Mouse (Mus musculus) lung, embryonic 16.5 days (tissue): ENCODE measurements around the gene Pex16. TPM values are rescaled to one million over a fixed set of nuclear protein-coding genes. Genes with fewer than 3 reads are reported as not detected.
A peak's percentile ranks its signal among the peaks of the same experiment; 100 is the strongest.

Source experiments
- ATAC-seq: fragments of 200-750 bp; cut with Nextera tagmentation; 2 replicates; pipeline ENCODE4 v1.8.0; 2017; ENCODE audit warnings: low read depth, mild to moderate bottlenecking, moderate library complexity
- H3K27ac ChIP-seq: fragments of 300-500 bp; sonication (generic); 2 replicates; pipeline ENCODE4 v1.5.1; 2014; ENCODE audit warnings: mild to moderate bottlenecking, control low read depth, low read length
- H3K27me3 ChIP-seq: fragments of 300-500 bp; sonication (generic); 2 replicates; pipeline ENCODE4 v1.6.1; 2014; ENCODE audit warnings: low read depth, low read length, mixed read lengths; ENCODE audit not compliant: control insufficient read depth, insufficient read depth
- H3K36me3 ChIP-seq: fragments of 300-500 bp; sonication (generic); 2 replicates; pipeline ENCODE4 v1.6.1; 2014; ENCODE audit warnings: low read length; ENCODE audit not compliant: control insufficient read depth, insufficient read depth
- H3K4me1 ChIP-seq: fragments of 300-500 bp; sonication (generic); replicated peaks from 2 replicates; pipeline ENCODE4 v1.6.1; 2014; ENCODE audit warnings: low read length, mixed read lengths; ENCODE audit not compliant: control insufficient read depth, insufficient read depth
- H3K4me2 ChIP-seq: fragments of 300-500 bp; sonication (generic); 2 replicates; pipeline ENCODE4 v1.6.1; 2014; ENCODE audit warnings: low read depth, low read length, control low read depth
- H3K4me3 ChIP-seq: fragments of 300-500 bp; sonication (generic); 2 replicates; pipeline ENCODE4 v1.5.1; 2014; ENCODE audit warnings: mild to moderate bottlenecking, low read length, control low read depth
- H3K9ac ChIP-seq: fragments of 300-500 bp; sonication (generic); 2 replicates; pipeline ENCODE4 v1.6.1; 2014; ENCODE audit warnings: low read length, control low read depth
- H3K9me3 ChIP-seq: fragments of 300-500 bp; sonication (generic); 2 replicates; pipeline ENCODE4 v1.6.1; 2016; ENCODE audit warnings: low read length; ENCODE audit not compliant: control insufficient read depth
- WGBS: fragments of 180-500 bp; shearing (Covaris S2); extraction: QIAGEN DNeasy Blood & Tissue Kit; methylation state at CpG from one replicate; pipeline ENCODE4 v1.1.7; 2014; 5-methylcytosine and 5-hydroxymethylcytosine counted together
- polyA plus RNA-seq: library from polyadenylated mRNA; unstranded; fragments of >200 nt; fragmentation: Nextera tagmentation; extraction: Ambion mirVana; gene quantifications from 2 replicates; pipeline ENCODE4 v1.2.1, GENCODE M21; 2015

Pex16 gene
- 22.0 and 24.5 TPM in 2 replicates for polyA plus RNA-seq

DNA sequence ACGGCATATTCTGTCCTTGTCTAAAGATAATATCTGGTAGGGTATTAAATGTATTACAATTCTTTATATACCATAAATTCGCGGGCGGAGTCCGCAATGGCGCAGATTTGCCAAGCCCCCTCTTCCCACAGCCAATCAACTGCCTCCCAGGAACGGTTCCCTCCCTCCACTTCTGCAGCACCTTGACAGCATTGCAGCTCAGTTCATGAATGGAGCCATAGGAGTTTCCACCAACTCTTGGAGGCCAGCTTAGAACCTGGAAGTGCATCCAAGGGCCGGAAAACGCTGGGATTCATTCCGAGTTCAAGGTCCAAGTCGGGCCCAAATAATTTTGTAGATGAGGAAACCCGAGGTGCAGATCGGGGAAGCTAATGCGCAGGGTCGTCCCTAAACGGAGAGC, at the start of gene Pex16, which contains the start of gene Large2:
Gene Pex16 (plus strand): TSS at position 163 of the 400 bp plus-strand sequence.
Gene Large2 (minus strand): TSS at position 356 of the 400 bp plus-strand sequence.
- Histone ChIP-seq H3K36me3 (peaks cover 12% of the 10 kb centered on the region), H3K4me2 (peak within 1 kb of the TSS; percentile 98), H3K27ac (peak within 1 kb of the TSS; percentile 97), H3K9ac (peak within 1 kb of the TSS; percentile 84), H3K27me3 (peaks cover 19% of the 10 kb centered on the region), H3K9me3 (no peaks in the 10 kb centered on the region), H3K4me3 (peak within 1 kb of the TSS; percentile 92), H3K4me1 (peaks cover 24% of the 10 kb centered on the region)
- peak; percentile 18; the same call in 1 of the 2 replicates for ATAC-seq
- 3% methylated on average over 16 of the region's 16 CpGs for WGBS

DNA sequence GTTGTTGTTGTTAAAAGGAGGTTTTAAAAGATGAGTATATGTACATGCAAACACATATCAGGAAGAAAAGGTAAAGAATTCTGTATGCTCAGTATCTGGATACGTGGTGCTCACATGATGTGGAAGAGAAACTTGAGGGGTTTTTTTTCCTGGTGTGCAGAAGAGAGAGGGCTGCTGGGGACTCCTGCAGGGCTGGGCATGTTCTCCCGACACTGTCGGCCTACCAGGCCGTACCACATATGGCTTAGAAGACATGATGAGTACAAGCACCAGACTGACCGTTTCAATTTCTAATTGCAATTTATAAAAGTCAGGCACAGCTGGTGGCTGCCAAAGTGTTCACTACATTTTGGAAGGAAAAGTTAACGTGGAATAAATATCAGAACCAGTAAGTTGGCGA, 48.8 kb upstream of the Pex16 start:
- 87% methylated on average over 7 of the region's 7 CpGs for WGBS
- no peak overlapping the region for H3K9ac ChIP-seq
- peaks cover 9% of the 10 kb centered on the region; the same call in 1 of the 2 replicates for H3K36me3 ChIP-seq
- no peak overlapping the region for H3K27ac ChIP-seq
- no peaks in the 10 kb centered on the region for H3K9me3 ChIP-seq
- H3K4me3 ChIP-seq, result no peak overlapping the region
- ATAC-seq, result no peak
- H3K4me2 ChIP-seq, result no peak overlapping the region
- no peaks in the 10 kb centered on the region for H3K4me1 ChIP-seq
- H3K27me3 ChIP-seq, result no peaks in the 10 kb centered on the region

DNA sequence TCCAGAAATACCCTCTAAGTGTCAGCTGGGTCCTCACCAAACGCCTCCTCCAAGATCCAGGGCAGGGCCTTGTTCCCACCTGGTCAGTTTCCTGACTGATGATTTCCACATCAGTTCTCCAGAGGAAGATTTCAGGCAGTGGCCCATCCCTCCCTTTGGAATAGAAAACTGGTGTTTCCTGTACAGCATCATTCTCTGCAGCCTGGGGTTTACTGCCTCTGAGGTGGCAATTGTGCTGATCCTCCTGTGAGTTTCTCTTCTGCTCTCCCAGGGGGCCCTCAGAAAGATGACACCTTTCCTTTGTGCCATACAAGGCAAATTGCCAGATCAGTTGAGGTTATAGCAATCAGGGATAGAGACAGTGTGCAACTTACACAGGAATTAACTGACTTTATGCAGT, 48.3 kb upstream of the Pex16 start:
- H3K27me3 ChIP-seq, result no peaks in the 10 kb centered on the region
- H3K4me2 ChIP-seq, result no peak overlapping the region
- no peak for ATAC-seq
- H3K9ac ChIP-seq, result no peak overlapping the region
- no peak overlapping the region for H3K27ac ChIP-seq
- H3K4me3 ChIP-seq, result no peak overlapping the region
- 87% methylated on average over 1 of the region's 1 CpGs for whole genome bisulfite sequencing
- no peaks in the 10 kb centered on the region for H3K9me3 ChIP-seq
- no peaks in the 10 kb centered on the region for H3K4me1 ChIP-seq
- peaks cover 7% of the 10 kb centered on the region for H3K36me3 ChIP-seq

DNA sequence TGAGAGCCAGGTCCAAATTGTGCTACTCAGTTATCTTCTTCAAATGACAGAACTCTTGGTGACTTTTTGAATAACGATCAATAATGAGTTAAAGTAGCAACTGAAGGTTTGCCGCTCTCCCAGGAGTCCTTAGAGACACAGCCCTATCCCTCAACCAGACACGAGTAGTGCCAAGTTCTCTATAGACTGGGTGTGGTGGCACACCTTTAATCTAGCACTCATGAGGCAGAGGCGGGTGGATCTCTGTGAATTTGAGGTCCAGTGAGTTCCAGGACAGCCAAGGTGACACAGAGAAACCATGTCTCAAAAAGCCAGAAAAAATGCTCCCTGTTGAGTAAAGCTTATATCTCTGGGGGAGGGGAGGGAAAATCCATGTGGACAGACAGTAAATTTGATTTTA, 46.9 kb upstream of the Pex16 start:
- Histone ChIP-seq H3K4me3 (no peak overlapping the region), H3K36me3 (peaks cover 16% of the 10 kb centered on the region), H3K27me3 (no peaks in the 10 kb centered on the region), H3K4me1 (no peaks in the 10 kb centered on the region), H3K4me2 (no peak overlapping the region), H3K9ac (no peak overlapping the region), H3K9me3 (no peaks in the 10 kb centered on the region), H3K27ac (no peak overlapping the region)
- no peak for ATAC-seq
- WGBS, result 93% methylated on average over 4 of the region's 4 CpGs

DNA sequence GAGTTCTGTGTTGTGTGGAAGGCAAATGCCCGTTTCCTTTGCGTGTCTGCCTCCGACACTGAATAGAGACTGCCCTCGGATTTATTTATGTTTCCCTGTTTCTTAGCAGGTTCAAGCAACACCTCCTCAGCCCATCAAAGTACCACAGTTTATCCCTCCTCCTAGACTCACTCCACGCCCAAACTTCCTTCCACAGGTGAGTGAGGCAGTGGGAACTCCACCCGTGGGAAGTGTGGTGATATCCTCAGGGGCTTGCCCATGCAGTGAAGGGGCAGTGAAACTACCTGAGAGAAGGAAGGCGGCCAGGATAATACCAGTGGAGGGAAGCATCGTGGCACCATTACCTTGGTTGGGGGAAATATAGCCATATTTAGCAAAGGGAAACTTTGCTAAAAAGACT, 46.3 kb upstream of the Pex16 start:
- peaks cover 16% of the 10 kb centered on the region for H3K36me3 ChIP-seq

DNA sequence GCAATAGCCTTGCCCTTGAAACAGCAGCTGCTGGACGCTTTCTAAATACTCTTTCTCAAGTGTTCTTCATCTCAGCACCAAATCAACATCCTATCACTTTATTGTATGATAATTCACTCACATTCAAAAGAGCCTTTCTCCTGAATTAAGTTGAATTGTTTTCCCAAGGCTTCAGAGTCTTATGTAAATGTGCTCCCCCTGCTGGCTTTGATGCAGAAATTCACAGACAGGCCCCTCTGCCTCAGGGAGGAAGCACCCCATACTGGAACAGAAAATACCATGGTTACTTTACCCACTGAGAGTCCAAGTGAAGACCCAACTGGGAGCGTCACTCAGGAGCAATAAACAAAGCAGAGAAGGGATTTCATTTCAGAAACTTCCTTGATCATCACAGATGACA, 43.6 kb upstream of the Pex16 start:
- Histone ChIP-seq H3K4me2 (no peak overlapping the region), H3K4me1 (no peaks in the 10 kb centered on the region), H3K9ac (no peak overlapping the region), H3K9me3 (no peaks in the 10 kb centered on the region), H3K36me3 (peaks cover 18% of the 10 kb centered on the region), H3K27ac (no peak overlapping the region), H3K4me3 (no peak overlapping the region), H3K27me3 (no peaks in the 10 kb centered on the region)
- no peak for ATAC-seq
- 45% methylated on average over 2 of the region's 2 CpGs for WGBS

More for the DNA sequence above, 46.3 kb upstream of the Pex16 start:
- Histone ChIP-seq H3K27ac (no peak overlapping the region), H3K4me2 (no peak overlapping the region), H3K4me3 (no peak overlapping the region), H3K4me1 (no peaks in the 10 kb centered on the region), H3K27me3 (no peaks in the 10 kb centered on the region), H3K9me3 (no peaks in the 10 kb centered on the region), H3K9ac (no peak overlapping the region)
- 86% methylated on average over 8 of the region's 8 CpGs for WGBS
- no peak for ATAC-seq

DNA sequence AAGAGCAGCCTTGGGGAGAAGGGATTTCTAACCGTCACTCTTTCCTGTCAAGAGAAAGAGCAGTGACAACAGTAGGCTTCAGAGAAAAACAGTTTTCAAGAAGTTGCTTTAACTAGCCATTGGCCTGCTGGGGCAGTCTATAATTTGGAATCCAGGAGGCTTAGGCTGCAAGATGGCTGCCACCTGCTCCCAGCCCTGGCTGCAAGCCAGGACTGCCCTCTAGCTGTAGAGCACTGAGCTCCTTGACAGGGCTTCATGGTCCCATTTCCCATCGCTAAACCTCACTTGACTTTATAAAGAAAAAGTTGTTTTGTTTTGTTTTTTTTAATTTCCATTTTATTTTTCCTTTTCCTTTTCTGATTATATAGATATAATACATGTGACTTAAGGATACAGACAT, 43.1 kb upstream of the Pex16 start:
- no peaks in the 10 kb centered on the region for H3K9me3 ChIP-seq
- H3K4me1 ChIP-seq, result no peaks in the 10 kb centered on the region
- no peak overlapping the region for H3K4me3 ChIP-seq
- no peak overlapping the region for H3K9ac ChIP-seq
- H3K4me2 ChIP-seq, result no peak overlapping the region
- WGBS, result 82% methylated on average over 2 of the region's 2 CpGs
- no peak overlapping the region for H3K27ac ChIP-seq
- peaks cover 18% of the 10 kb centered on the region for H3K36me3 ChIP-seq
- ATAC-seq, result no peak
- H3K27me3 ChIP-seq, result no peaks in the 10 kb centered on the region

DNA sequence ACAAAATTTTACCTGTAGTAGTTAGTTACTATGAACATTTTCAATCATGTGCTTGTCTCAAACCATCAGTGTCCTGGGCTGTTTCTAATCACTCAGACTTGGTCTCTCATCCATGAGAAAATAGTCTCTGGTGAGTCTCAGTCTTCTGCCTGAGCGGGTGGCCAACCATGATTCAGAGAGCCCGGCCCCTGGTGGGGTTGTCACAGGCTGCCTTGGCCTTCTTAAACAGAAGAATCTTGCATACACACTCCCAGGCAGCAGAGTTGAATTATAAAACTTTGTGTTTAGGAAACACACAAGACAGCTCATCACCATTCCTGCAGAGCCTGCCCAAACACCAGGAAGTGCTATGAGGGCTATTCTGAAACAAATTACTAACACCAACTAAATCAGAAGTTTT, 42.6 kb upstream of the Pex16 start:
- no peaks in the 10 kb centered on the region for H3K4me1 ChIP-seq
- no peaks in the 10 kb centered on the region for H3K27me3 ChIP-seq
- 84% methylated on average over 2 of the region's 2 CpGs for WGBS
- no peak overlapping the region for H3K9ac ChIP-seq
- no peak overlapping the region for H3K4me2 ChIP-seq
- ATAC-seq, result no peak
- no peak overlapping the region for H3K27ac ChIP-seq
- H3K4me3 ChIP-seq, result no peak overlapping the region
- no peaks in the 10 kb centered on the region for H3K9me3 ChIP-seq
- peaks cover 18% of the 10 kb centered on the region for H3K36me3 ChIP-seq

DNA sequence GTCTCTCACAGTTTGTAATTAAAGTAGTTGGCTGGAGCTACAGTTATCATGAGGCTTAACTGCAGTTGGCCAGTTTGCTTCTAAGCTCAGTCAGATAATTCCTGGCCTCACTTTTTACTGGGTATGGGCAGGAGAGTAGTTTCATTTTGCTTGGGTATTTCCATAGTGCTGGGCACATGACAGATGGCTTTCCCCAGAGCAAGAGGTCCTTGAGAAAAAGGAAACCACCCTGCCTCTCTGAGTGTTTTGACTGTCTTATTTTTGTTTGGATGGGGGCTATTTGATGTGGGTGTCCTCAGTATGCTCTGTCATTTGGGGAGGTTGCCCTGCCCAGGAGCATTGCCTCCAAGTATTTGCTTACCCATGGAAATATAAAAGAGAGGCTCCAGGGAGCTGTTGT, 32.1 kb upstream of the Pex16 start:
- ATAC-seq, result no peak
- Histone ChIP-seq H3K9me3 (no peaks in the 10 kb centered on the region), H3K36me3 (peaks cover 12% of the 10 kb centered on the region; the same call in 1 of the 2 replicates), H3K4me3 (no peak overlapping the region), H3K9ac (no peak overlapping the region), H3K27me3 (no peaks in the 10 kb centered on the region), H3K4me2 (no peak overlapping the region), H3K27ac (no peak overlapping the region), H3K4me1 (no peaks in the 10 kb centered on the region)

DNA sequence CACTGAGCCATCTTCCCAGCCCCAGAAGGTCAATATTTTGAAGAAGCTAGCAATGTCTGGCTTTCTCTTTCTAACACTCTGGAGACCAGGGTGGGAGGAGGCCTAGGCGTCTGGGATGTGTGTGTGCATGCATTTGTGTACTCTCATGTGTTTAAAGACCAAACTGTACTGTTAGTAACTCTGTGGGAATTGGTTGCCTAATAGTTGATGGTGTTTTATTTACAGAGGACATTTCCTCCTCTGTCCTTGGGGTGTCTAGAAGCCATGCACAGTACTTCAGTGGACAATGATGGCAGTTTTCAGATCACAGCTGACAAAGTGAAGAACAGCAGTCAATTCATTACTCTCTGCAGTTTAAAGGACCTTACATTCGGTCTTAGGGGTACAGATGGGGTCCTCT, 27.3 kb upstream of the Pex16 start:
- Histone ChIP-seq H3K4me2 (no peak overlapping the region), H3K9me3 (no peaks in the 10 kb centered on the region), H3K27ac (no peak overlapping the region), H3K36me3 (peaks cover 16% of the 10 kb centered on the region), H3K4me3 (no peak overlapping the region), H3K9ac (no peak overlapping the region), H3K27me3 (no peaks in the 10 kb centered on the region), H3K4me1 (no peaks in the 10 kb centered on the region)
- ATAC-seq, result no peak
- WGBS, result 87% methylated on average over 2 of the region's 2 CpGs
